Mouse (Mus musculus): ENCODE measurements around the gene Clec4e. TPM values are rescaled to one million over a fixed set of nuclear protein-coding genes. Genes with fewer than 3 reads are reported as not detected.

Clec4e gene
- total RNA-seq, 1 experiment from 2014 or later = 0.15 TPM

Other genes starting within 250 kb of the Clec4e start
- gene Clec4b1, start 239.9 kb downstream of the Clec4e start, total RNA-seq (2021) = not detected in 2 replicates
- gene Clec4a2, start 183.4 kb downstream of the Clec4e start, total RNA-seq (2021) = 3.7 and 4.0 TPM in 2 replicates
- gene Clec4b2, start 117.0 kb downstream of the Clec4e start, total RNA-seq (2021) = 0.30 TPM in 1 of 2 replicates, not detected in the other
- 1.6 and 3.4 TPM in 2 replicates for gene Clec4n, start 60.0 kb downstream of the Clec4e start, total RNA-seq (2021)
- 0.41 TPM in 1 of 2 replicates, not detected in the other for gene Clec4d, start 27.8 kb downstream of the Clec4e start, total RNA-seq (2021)
- gene Vmn2r19, start 18.5 kb upstream of the Clec4e start, total RNA-seq (2021) = not detected in 2 replicates
- gene Vmn2r20, start 128.2 kb upstream of the Clec4e start, total RNA-seq (2021) = not detected in 2 replicates
- gene Vmn2r21, start 243.5 kb upstream of the Clec4e start, total RNA-seq (2021) = not detected in 2 replicates